Mouse (Mus musculus): ENCODE data around the gene Olfr1025-ps1. TPM values are rescaled to one million over a fixed set of nuclear protein-coding genes. Genes with fewer than 3 reads are reported as not detected.

Gene Olfr1025-ps1
- not detected in 2 replicates for polyA plus RNA-seq (2012)

DNA sequence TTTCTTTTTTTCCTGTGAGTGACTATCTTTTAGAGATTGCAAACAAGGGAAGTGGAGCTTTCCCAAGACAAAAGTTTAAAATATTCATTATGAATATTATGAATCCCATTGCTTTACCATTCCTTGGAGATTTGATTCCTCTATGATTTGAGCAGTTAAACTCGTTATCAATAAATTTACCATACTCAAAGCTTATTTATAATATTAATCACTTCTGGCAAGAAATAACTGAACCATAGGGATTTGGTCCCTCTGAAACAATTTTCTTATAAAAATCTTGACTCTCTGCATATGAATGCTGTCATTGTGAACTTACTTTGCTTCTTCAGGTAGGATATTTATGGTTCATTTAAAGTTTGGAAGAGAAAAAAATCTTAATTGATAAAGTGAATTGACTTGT lies at the start of gene Olfr1025-ps1:
TSS of gene Olfr1025-ps1 (plus strand) at position 301 of the 400 bp plus-strand sequence.
- TF ChIP-seq TAL1 (IDR thresholded peaks at IDR 0.05; ENCODE audit: low read length) = no peak
- TF ChIP-seq GATA1 (IDR thresholded peaks at IDR 0.05; ENCODE audit: low read length) = no peak
- H3K27me3 ChIP-seq (ENCODE audit: control insufficient read depth) = no peaks in the 10 kb centered on the region
- 0 out of 2 replicates have a peak, but pooled peaks cover 2% of the 10 kb centered on the region for H3K9me3 ChIP-seq (ENCODE audit: control insufficient read depth, low read length)
- no peaks in the 10 kb centered on the region for H3K36me3 ChIP-seq (ENCODE audit: control insufficient read depth)
- no peaks in the 10 kb centered on the region for H3K4me1 ChIP-seq (ENCODE audit: control insufficient read depth)
- H3K4me3 ChIP-seq (replicated peaks) = no peak within 1 kb of the TSS

GRCm38 (mm10) chr2:85868294-85868693 lies 46.7 kb upstream of the Olfr1025-ps1 start, which contains the start of gene Olfr1022:
TSS of gene Olfr1022 (plus strand) at chr2:85868594.
- no peaks in the 10 kb centered on the region for H3K4me1 ChIP-seq (ENCODE audit: control insufficient read depth)
- no peaks in the 10 kb centered on the region for H3K36me3 ChIP-seq (ENCODE audit: control insufficient read depth)
- no peaks in the 10 kb centered on the region for H3K9me3 ChIP-seq (ENCODE audit: control insufficient read depth, low read length)
- no peaks in the 10 kb centered on the region for H3K27me3 ChIP-seq (ENCODE audit: control insufficient read depth)
- no peak within 1 kb of the TSS for H3K4me3 ChIP-seq (replicated peaks)
- TF ChIP-seq TAL1 (IDR thresholded peaks at IDR 0.05; ENCODE audit: low read length) (no peak), GATA1 (IDR thresholded peaks at IDR 0.05; ENCODE audit: low read length) (no peak)

- Histone ChIP-seq H3K27me3 (ENCODE audit: control insufficient read depth) (no peaks in the 10 kb centered on the region), H3K4me3 (replicated peaks) (no peak within 1 kb of the TSS), H3K9me3 (ENCODE audit: control insufficient read depth, low read length) (no peaks in the 10 kb centered on the region), H3K4me1 (ENCODE audit: control insufficient read depth) (no peaks in the 10 kb centered on the region), H3K36me3 (ENCODE audit: control insufficient read depth) (no peaks in the 10 kb centered on the region)
- TF ChIP-seq GATA1 (IDR thresholded peaks at IDR 0.05; ENCODE audit: low read length) = no peak
- TF ChIP-seq TAL1 (IDR thresholded peaks at IDR 0.05; ENCODE audit: low read length) = no peak
Observed at GRCm38 (mm10) chr2:85885340-85885739, 29.7 kb upstream of the Olfr1025-ps1 start, which contains the start of gene Olfr1023. TSS of gene Olfr1023 (plus strand) at chr2:85885640.

GRCm38 (mm10) chr2:85904952-85905351 lies 10.0 kb upstream of the Olfr1025-ps1 start, which contains the start of gene Olfr1024:
TSS of gene Olfr1024 (minus strand) at chr2:85905052.
- TF ChIP-seq GATA1 (IDR thresholded peaks at IDR 0.05; ENCODE audit: low read length) (no peak), TAL1 (IDR thresholded peaks at IDR 0.05; ENCODE audit: low read length) (no peak)
- H3K4me1 ChIP-seq (ENCODE audit: control insufficient read depth) = no peaks in the 10 kb centered on the region
- H3K36me3 ChIP-seq (ENCODE audit: control insufficient read depth) = no peaks in the 10 kb centered on the region
- no peaks in the 10 kb centered on the region for H3K27me3 ChIP-seq (ENCODE audit: control insufficient read depth)
- H3K4me3 ChIP-seq (replicated peaks) = no peak within 1 kb of the TSS
- no peaks in the 10 kb centered on the region; the same call in 1 of the 2 replicates for H3K9me3 ChIP-seq (ENCODE audit: control insufficient read depth, low read length)

GRCm38 (mm10) chr2:85913197-85913596 lies 1.8 kb upstream of the Olfr1025-ps1 start:
- no peaks in the 10 kb centered on the region for H3K9me3 ChIP-seq (ENCODE audit: control insufficient read depth, low read length)
- H3K36me3 ChIP-seq (ENCODE audit: control insufficient read depth) = no peaks in the 10 kb centered on the region
- no peak overlapping the region for H3K4me3 ChIP-seq (replicated peaks)
- TF ChIP-seq TAL1 (IDR thresholded peaks at IDR 0.05; ENCODE audit: low read length) (no peak), GATA1 (IDR thresholded peaks at IDR 0.05; ENCODE audit: low read length) (no peak)
- H3K4me1 ChIP-seq (ENCODE audit: control insufficient read depth) = no peaks in the 10 kb centered on the region
- no peaks in the 10 kb centered on the region for H3K27me3 ChIP-seq (ENCODE audit: control insufficient read depth)

- no peak within 1 kb of the TSS for H3K4me3 ChIP-seq (replicated peaks)
- TF ChIP-seq TAL1 (IDR thresholded peaks at IDR 0.05; ENCODE audit: low read length) = no peak
- no peak for TF ChIP-seq GATA1 (IDR thresholded peaks at IDR 0.05; ENCODE audit: low read length)
- 0 out of 2 replicates have a peak, but pooled peaks cover 2% of the 10 kb centered on the region for H3K9me3 ChIP-seq (ENCODE audit: control insufficient read depth, low read length)
- H3K36me3 ChIP-seq (ENCODE audit: control insufficient read depth) = no peaks in the 10 kb centered on the region
- no peaks in the 10 kb centered on the region for H3K4me1 ChIP-seq (ENCODE audit: control insufficient read depth)
- no peaks in the 10 kb centered on the region for H3K27me3 ChIP-seq (ENCODE audit: control insufficient read depth)
Observed at GRCm38 (mm10) chr2:85921258-85921657, 6.3 kb downstream of the Olfr1025-ps1 start, which contains the start of gene Olfr1026. TSS of gene Olfr1026 (plus strand) at chr2:85921558.

- TF ChIP-seq GATA1 (IDR thresholded peaks at IDR 0.05; ENCODE audit: low read length) (no peak), TAL1 (IDR thresholded peaks at IDR 0.05; ENCODE audit: low read length) (no peak)
Observed at GRCm38 (mm10) chr2:85950137-85950536, 35.1 kb downstream of the Olfr1025-ps1 start, which contains the start of gene Olfr1028. TSS of gene Olfr1028 (plus strand) at chr2:85950437.

More at GRCm38 (mm10) chr2:85950137-85950536, 35.1 kb downstream of the Olfr1025-ps1 start, which contains the start of gene Olfr1028:
- no peaks in the 10 kb centered on the region for H3K27me3 ChIP-seq (ENCODE audit: control insufficient read depth)
- no peak within 1 kb of the TSS for H3K4me3 ChIP-seq (replicated peaks)
- no peaks in the 10 kb centered on the region for H3K4me1 ChIP-seq (ENCODE audit: control insufficient read depth)
- H3K9me3 ChIP-seq (ENCODE audit: control insufficient read depth, low read length) = no peaks in the 10 kb centered on the region
- no peaks in the 10 kb centered on the region for H3K36me3 ChIP-seq (ENCODE audit: control insufficient read depth)

Other genes with a start within 250 kb of the Olfr1025-ps1 start
- gene Olfr1006, start 236.4 kb upstream of the Olfr1025-ps1 start, polyA plus RNA-seq (2012) = not detected in 2 replicates
- gene Olfr1008, start 225.8 kb upstream of the Olfr1025-ps1 start, polyA plus RNA-seq (2012) = not detected in 2 replicates
- not detected in 2 replicates for gene Olfr1009, start 199.8 kb upstream of the Olfr1025-ps1 start, polyA plus RNA-seq (2012)
- not detected in 2 replicates for gene Olfr1012, start 152.4 kb upstream of the Olfr1025-ps1 start, polyA plus RNA-seq (2012)
- gene Olfr1013, start 148.1 kb upstream of the Olfr1025-ps1 start, polyA plus RNA-seq (2012) = not detected in 2 replicates
- gene Olfr1014, start 142.5 kb upstream of the Olfr1025-ps1 start, polyA plus RNA-seq (2012) = not detected in 2 replicates
- not detected in 2 replicates for gene Olfr1015, start 133.2 kb upstream of the Olfr1025-ps1 start, polyA plus RNA-seq (2012)
- gene Olfr1016, start 112.6 kb upstream of the Olfr1025-ps1 start, polyA plus RNA-seq (2012) = not detected in 2 replicates
- gene Olfr1018, start 96.7 kb upstream of the Olfr1025-ps1 start, polyA plus RNA-seq (2012) = not detected in 2 replicates
- gene Olfr1019, start 69.7 kb upstream of the Olfr1025-ps1 start, polyA plus RNA-seq (2012) = 0.01 TPM in 1 of 2 replicates, not detected in the other
- not detected in 2 replicates for gene Olfr1020, start 68.2 kb upstream of the Olfr1025-ps1 start, polyA plus RNA-seq (2012)
- not detected in 2 replicates for gene Olfr1022, start 46.6 kb upstream of the Olfr1025-ps1 start, polyA plus RNA-seq (2012)
- not detected in 2 replicates for gene Olfr1023, start 29.6 kb upstream of the Olfr1025-ps1 start, polyA plus RNA-seq (2012)
- gene Olfr1024, start 10.1 kb upstream of the Olfr1025-ps1 start, polyA plus RNA-seq (2012) = not detected in 2 replicates
- not detected in 2 replicates for gene Olfr1026, start 6.4 kb downstream of the Olfr1025-ps1 start, polyA plus RNA-seq (2012)
- not detected in 2 replicates for gene Olfr1028, start 35.2 kb downstream of the Olfr1025-ps1 start, polyA plus RNA-seq (2012)
- gene Olfr1029, start 58.7 kb downstream of the Olfr1025-ps1 start, polyA plus RNA-seq (2012) = not detected in 2 replicates
- gene Olfr1030, start 64.1 kb downstream of the Olfr1025-ps1 start, polyA plus RNA-seq (2012) = 0.01 TPM in 1 of 2 replicates, not detected in the other
- gene Olfr1031, start 75.1 kb downstream of the Olfr1025-ps1 start, polyA plus RNA-seq (2012) = not detected in 2 replicates
- gene Olfr1032, start 90.3 kb downstream of the Olfr1025-ps1 start, polyA plus RNA-seq (2012) = not detected in 2 replicates
- gene Olfr1033, start 105.4 kb downstream of the Olfr1025-ps1 start, polyA plus RNA-seq (2012) = not detected in 2 replicates
- gene Olfr1034, start 130.7 kb downstream of the Olfr1025-ps1 start, polyA plus RNA-seq (2012) = not detected in 2 replicates
- not detected in 2 replicates for gene Olfr1036, start 158.8 kb downstream of the Olfr1025-ps1 start, polyA plus RNA-seq (2012)
- gene Olfr1037, start 172.2 kb downstream of the Olfr1025-ps1 start, polyA plus RNA-seq (2012) = not detected in 2 replicates
- not detected in 2 replicates for gene Olfr1039, start 220.7 kb downstream of the Olfr1025-ps1 start, polyA plus RNA-seq (2012)
- not detected in 2 replicates for gene Olfr1040, start 231.5 kb downstream of the Olfr1025-ps1 start, polyA plus RNA-seq (2012)
- gene Olfr1042, start 246.6 kb downstream of the Olfr1025-ps1 start, polyA plus RNA-seq (2012) = not detected in 2 replicates